Mouse (Mus musculus): ENCODE measurements around the gene Dennd1a.

The Dennd1a gene

GRCm38 (mm10) chr2:37784473-37784872 is 502.7 kb downstream of the Dennd1a start:
- in situ Hi-C loops (cut with MboI, MseI) = no loop called here

DNA sequence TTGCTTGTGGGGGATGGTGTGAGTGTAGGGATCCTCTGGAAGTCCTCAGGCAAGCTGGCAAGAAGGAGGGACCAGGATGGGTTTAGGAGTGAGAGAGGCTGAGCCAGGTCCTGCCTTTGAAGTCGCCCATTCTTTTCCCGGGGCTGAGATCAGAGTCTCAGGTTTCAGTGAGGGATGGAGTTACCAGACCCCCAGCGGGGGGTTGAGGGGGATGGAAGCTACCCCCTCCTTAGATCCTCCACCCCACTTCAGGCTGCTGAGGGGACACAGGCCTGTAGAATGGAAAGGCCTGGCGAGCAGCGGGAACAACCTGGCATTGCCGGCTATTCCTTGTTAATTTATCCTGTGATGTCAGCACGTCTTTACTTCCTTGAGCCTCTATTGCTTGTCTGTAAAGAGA is 505.2 kb downstream of the Dennd1a start:
- in situ Hi-C loops (cut with MboI, MseI) = no loop called here

DNA sequence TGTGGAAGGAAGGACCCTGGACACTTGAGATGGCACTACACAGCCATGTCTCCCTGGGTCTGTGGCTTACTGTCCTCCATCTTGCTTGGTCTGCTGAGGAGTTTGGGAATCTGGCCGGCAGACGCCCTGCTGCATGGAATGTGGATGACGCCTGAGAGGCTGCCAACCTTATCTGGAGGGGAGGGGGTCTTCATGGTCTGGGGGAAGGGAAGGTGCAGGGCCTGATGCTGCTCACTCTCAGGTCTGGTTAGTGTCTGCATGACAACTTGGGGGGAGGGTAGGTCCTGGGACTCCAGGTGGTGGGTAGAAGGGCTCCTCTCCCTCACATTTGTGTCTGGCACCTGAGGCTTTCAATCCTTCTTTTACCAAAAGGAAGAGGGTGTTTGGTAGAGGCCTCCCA is 505.8 kb downstream of the Dennd1a start:
- in situ Hi-C loops (cut with MboI, MseI) = no loop called here

DNA sequence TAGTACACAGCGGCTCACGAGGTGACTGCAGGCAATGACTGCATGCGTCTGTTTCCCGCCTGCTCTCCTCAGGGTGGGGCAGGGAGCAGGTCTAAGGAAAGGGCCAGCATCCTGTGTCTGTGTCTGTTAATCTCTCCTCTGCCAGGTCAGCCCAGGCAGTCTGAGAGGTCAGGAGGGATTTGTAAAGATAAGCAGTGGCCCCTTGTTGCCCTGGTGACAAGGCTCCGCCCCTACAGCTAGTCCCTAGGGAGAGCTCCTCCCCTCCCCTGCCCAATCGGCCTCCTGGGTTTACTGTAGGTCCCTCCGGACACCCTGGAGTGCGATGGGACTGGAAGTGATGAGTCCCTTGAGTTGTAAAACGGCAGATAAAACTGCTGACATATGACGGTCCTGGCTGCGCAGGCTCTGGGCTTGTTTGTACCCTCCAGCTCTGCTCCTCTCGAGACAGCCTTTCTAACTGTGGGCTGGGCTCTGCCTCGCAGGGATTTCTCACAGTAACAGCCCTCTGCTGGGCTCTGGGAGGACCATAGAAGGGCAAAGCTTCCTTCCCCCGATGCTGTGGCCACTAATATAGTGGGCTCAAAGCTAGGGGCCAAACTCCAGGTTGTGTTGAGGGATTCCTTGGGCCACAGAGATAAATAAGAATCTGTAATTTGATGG is 506.8 kb downstream of the Dennd1a start:
- in situ Hi-C loops (cut with MboI, MseI) = no loop called here

DNA sequence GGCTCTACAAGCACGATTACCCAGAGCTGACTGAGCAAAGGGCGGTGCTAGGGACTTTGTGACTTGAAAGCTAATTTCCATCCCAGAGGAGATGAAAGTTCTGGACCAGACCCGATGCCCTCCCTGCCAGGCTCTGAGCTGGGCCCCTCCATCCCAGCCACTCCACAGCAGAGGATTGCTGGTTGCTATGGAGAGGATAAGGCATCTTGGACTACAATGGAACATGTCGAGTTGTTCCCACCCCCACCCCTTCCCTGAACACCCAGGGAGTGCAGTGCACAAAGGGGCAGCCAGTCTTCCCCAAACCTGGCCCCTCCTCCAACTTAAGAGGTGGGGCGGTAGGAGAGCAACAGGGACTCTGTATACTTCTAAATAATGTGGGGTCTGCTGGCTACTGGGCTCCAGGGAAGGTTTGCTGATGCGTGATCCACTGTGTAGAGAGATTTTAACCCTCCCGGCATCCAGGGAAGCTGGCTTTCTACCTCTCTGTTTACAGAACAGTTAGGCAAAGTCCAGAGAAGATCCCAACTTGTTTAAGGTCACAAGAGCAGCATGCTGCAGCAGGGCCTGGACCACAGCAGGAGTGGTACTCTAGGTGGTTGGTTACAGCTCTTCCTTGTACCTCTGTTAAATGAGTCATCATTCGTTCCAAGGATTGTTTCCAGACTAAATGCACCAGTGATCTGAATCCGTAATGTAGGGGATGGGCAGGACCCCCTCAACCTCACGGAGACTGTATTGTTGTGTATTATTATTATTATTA is 509.1 kb downstream of the Dennd1a start:
- in situ Hi-C loops (cut with MboI, MseI) = no loop called here

GRCm38 (mm10) chr2:37776611-37777411 is 510.4 kb downstream of the Dennd1a start:
- in situ Hi-C loops (cut with MboI, MseI) = no loop called here

DNA sequence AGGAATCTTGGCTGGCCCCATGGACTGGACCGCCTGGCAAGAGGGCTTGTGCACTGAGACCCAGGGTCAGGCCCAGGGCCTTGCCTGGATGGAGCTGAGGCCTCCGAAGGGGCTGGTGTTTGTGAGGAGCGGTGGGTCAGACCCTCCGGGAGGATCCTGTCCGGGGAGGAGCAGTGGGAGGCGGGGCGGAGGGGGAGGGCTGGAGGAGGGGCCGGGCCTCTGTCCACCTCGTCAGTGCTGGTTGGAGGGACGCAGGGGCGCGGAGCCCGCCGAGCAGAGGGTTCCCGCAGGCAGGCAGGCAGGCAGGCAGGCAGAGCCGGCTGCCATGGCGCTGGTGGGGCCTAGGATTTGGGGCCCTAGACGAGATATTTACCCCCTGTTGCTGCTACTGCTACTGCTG is 511.2 kb downstream of the Dennd1a start, which contains the start of gene Crb2:
TSS of gene Crb2 (plus strand) at position 234 of the 400 bp plus-strand sequence.
- in situ Hi-C loops (cut with MboI, MseI) = no loop called here

GRCm38 (mm10) chr2:37774571-37774970 is 512.6 kb downstream of the Dennd1a start:
- in situ Hi-C loops (cut with MboI, MseI) = loop anchor here in 1 of 2 experiments (5.0 kb wide), 2 partner anchors 227 to 277 kb away; no protein-coding TSS in a partner anchor

- in situ Hi-C loops (cut with MboI, MseI) = loop anchor here in 1 of 2 experiments (5.0 kb wide), 2 partner anchors 224 to 274 kb away; no protein-coding TSS in a partner anchor
Observed at GRCm38 (mm10) chr2:37771618-37772285, 515.4 kb downstream of the Dennd1a start.

- in situ Hi-C loops (cut with MboI, MseI) = loop anchor here in 1 of 2 experiments (5.0 kb wide), 2 partner anchors 222 to 272 kb away; no protein-coding TSS in a partner anchor
Observed at GRCm38 (mm10) chr2:37769793-37770192, 517.4 kb downstream of the Dennd1a start.

DNA sequence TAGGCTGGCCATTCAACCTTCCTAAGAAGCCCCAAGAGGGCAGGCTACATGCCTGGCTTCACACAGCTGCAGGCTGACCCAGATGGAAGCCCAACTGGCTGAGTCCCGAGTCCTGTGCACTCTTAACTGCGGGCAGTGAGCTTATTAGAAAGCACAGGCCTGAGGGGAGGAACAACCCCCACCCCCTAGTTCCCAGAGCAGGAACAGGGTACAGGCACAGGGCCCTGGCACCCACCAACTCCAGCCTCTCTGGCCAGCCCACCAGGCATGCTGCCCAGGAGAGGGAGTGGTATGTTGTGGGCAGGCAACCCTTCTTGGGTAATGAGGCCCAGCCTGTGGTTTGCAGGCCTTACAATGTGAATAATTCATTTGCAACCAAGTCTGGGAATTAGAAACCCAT is 518.3 kb downstream of the Dennd1a start:
- in situ Hi-C loops (cut with MboI, MseI) = no loop called here

GRCm38 (mm10) chr2:37767739-37768138 is 519.5 kb downstream of the Dennd1a start:
- in situ Hi-C loops (cut with MboI, MseI) = no loop called here

DNA sequence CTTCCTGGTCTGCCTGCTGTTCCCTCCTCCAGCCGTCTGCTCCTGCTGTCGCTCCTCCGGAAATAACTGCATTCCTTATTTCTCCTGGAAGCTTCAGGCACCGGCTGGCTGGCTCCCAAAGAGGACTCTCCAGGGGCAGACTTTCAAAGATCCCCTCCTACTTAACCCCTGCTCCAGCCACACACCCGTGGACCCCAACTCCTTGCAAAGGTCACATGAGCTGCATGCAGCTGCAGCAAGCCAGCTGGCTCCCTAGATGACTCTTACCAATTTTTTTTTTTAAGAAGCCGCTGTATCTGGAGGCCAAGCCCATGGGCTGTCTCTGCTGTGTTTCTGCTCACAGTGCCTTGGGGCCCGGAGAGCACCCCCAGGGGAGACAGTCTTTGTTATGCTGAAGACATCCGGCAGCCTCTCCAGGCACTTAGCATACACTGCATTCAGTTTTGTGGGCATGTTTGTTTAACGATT is 520.1 kb downstream of the Dennd1a start:
- in situ Hi-C loops (cut with MboI, MseI) = no loop called here

- in situ Hi-C loops (cut with MboI, MseI) = no loop called here
Observed at GRCm38 (mm10) chr2:37766027-37766761, 521.0 kb downstream of the Dennd1a start.

GRCm38 (mm10) chr2:37765082-37765483 is 522.1 kb downstream of the Dennd1a start:
- in situ Hi-C loops (cut with MboI, MseI) = no loop called here

- in situ Hi-C loops (cut with MboI, MseI) = no loop called here
Observed at GRCm38 (mm10) chr2:37764514-37764913, 522.7 kb downstream of the Dennd1a start.

- in situ Hi-C loops (cut with MboI, MseI) = no loop called here
Observed at GRCm38 (mm10) chr2:37763638-37764037, 523.6 kb downstream of the Dennd1a start.

- in situ Hi-C loops (cut with MboI, MseI) = no loop called here
Observed at GRCm38 (mm10) chr2:37760633-37761032, 526.6 kb downstream of the Dennd1a start.

DNA sequence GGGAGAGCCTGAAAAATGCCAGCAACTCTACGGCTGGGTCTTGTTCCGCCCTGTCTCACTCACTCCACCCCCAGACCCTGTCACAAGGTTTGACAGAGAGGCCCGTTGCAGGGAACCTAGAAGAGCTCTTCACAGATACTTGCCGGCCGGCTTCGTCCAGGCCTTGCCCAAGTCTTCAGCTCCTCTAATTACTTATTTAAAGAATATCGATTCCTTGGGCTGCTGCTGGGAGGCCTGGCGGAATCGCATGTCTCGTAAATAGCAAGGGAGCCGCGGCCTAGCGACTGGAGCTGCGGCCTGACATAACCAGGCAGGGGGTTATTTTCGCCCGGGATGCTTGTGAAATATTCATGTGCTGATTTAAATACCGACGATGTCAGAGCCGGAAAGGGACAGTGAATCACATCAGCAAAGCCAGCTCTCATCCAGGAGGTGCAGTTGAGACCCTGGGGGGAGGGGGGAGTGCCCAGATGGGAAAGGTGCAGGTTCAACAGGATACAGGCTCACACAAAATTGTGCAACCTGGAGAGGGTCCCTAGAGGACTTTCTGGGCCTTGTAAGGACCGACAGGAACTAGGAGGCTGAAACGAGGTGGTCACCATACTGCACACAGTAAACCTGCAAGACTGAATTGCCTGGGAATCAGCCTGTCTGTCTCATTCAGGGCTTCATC is 528.7 kb downstream of the Dennd1a start:
- in situ Hi-C loops (cut with MboI, MseI) = no loop called here

- in situ Hi-C loops (cut with MboI, MseI) = no loop called here
Observed at GRCm38 (mm10) chr2:37757784-37758183, 529.4 kb downstream of the Dennd1a start.
